Mouse (Mus musculus) C2C12 (cell line): ENCODE measurements around the gene Isg20.

ENCODE experiments used
- CTCF ChIP-seq: IDR thresholded peaks from one replicate; pipeline ENCODE4 v1.5.1; 2011; ENCODE audit not compliant: control insufficient read depth, insufficient read depth, insufficient read length
- MYOG ChIP-seq: IDR thresholded peaks from one replicate; pipeline ENCODE4 v1.6.1; 2011; ENCODE audit not compliant: control insufficient read depth, insufficient read length; ENCODE audit errors: extremely low read depth

DNA sequence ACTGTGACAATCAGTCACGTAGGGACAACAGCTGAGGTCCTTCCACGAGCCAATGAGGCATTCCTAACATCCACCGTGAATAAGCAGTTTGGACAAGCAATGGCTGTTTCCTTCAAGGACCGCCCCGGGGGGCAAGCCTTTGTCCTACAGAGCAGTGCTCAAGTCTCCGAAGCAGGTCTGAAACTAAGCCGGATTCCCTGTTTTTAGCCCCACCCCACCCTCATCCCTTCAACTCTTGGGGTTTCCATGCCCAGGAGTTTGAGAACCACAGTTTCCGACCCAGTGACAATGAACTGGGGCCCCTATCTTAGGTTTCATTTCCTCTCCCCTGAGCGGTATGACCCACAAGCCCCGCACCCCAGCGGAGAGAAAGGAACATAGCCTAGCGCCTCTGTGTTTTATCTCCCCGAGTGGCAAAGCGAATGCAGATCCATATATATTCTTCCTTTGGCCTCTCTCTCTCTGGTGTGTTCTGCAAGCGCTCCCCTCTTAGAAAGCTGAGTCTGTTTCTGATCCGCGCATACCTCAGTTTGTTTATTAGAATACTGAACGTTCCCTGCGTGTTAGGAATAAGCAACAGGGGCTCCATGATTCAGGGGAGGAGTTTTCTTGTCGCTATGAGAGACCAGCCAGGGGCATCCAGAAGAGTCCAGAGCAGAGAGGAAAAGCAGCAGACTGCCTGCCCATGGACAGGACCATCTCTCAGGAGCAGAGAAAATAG is 811 bp upstream of the Isg20 start:
- no peak for TF ChIP-seq MYOG
- no peak for TF ChIP-seq CTCF
